Mouse (Mus musculus): ENCODE measurements around the gene Cnga1. TPM values are rescaled to one million over a fixed set of nuclear protein-coding genes. Genes with fewer than 3 reads are reported as not detected.
"Not testable (repeated sequence)": the region's sequence is repeated elsewhere in the genome, so short reads cannot be mapped to it uniquely, and the experiment has no call there.

Cnga1 gene
- polyA plus RNA-seq, 1 experiment from 2014 or later: not detected

DNA sequence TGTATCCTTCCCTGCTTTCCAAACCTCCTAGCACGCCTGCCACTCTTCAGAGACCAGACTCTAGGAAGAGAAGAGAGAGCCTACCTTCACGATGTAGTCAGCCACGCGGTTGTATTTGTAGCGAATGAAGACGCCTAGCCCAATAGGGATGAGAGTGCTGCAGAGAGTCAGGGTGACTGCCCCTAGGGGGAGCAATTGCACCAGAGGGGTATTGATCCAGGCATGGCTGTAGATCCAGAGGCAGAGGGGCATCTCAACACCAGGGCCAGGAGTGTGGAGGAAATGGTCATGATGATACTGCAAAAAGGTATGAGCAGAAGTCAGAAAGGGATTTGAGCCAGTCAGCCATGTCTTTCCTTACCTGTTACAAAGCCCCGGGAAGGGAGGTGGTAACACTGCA is 58.0 kb downstream of the Cnga1 start:
- H3K4me3 ChIP-seq (ENCODE audit: low read depth, low read length); H3K9me3 ChIP-seq (ENCODE audit: control insufficient read depth): not testable (repeated sequence)
- WGBS: 45% methylated on average over 7 of the region's 7 CpGs

DNA sequence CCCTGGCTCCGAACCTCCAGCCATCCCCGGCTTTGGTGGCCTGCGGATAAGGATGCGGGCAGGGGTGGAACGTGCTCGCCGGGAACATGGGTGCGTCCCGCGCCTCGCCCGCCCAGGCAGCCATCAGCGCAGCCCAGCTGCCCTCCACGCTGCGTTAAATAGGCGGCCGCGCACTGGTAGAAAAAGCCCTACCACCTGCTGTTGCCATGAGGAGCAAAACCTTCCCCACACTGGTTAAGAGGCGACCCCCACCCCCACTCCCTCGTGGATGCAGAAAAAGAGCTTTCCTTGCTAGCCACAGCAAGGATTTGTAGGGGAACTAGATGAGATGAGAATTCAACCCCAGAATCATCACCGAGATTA is 63.1 kb downstream of the Cnga1 start, which contains the start of gene Zar1:
Gene Zar1, minus strand, starts transcription at position 285 of the 363 bp plus-strand sequence.
- H3K9ac ChIP-seq (ENCODE audit: low read depth, low read length): peak within 1 kb of the TSS; percentile 31
- H3K27me3 ChIP-seq (replicated peaks; ENCODE audit: control insufficient read depth, insufficient read depth, low read length); H3K27ac ChIP-seq (ENCODE audit: low read depth, low read length); H3K36me3 ChIP-seq (ENCODE audit: control insufficient read depth, insufficient read depth); H3K9me3 ChIP-seq (ENCODE audit: control insufficient read depth); H3K4me1 ChIP-seq (replicated peaks; ENCODE audit: control insufficient read depth, insufficient read depth, low read length): not testable (repeated sequence)
- peak; percentile 28; the same call in 1 of the 2 replicates for ATAC-seq
- peak within 1 kb of the TSS; percentile 85 for H3K4me2 ChIP-seq (replicated peaks; ENCODE audit: low read depth)
- H3K4me3 ChIP-seq (ENCODE audit: low read depth, low read length): peak within 1 kb of the TSS; percentile 41
- 11% methylated on average over 18 of the region's 21 CpGs for WGBS

More for the DNA sequence above, 58.0 kb downstream of the Cnga1 start:
- H3K4me2 ChIP-seq (replicated peaks; ENCODE audit: low read depth); H3K27ac ChIP-seq (ENCODE audit: low read depth, low read length); H3K36me3 ChIP-seq (ENCODE audit: control insufficient read depth, insufficient read depth); H3K4me1 ChIP-seq (replicated peaks; ENCODE audit: control insufficient read depth, insufficient read depth, low read length); H3K27me3 ChIP-seq (replicated peaks; ENCODE audit: control insufficient read depth, insufficient read depth, low read length); H3K9ac ChIP-seq (ENCODE audit: low read depth, low read length): not testable (repeated sequence)
- peak; percentile 73 for TF ChIP-seq CTCF (IDR thresholded peaks at IDR 0.05; ENCODE audit: low read depth)
- ATAC-seq: peak; percentile 47; the same call in 1 of the 2 replicates

DNA sequence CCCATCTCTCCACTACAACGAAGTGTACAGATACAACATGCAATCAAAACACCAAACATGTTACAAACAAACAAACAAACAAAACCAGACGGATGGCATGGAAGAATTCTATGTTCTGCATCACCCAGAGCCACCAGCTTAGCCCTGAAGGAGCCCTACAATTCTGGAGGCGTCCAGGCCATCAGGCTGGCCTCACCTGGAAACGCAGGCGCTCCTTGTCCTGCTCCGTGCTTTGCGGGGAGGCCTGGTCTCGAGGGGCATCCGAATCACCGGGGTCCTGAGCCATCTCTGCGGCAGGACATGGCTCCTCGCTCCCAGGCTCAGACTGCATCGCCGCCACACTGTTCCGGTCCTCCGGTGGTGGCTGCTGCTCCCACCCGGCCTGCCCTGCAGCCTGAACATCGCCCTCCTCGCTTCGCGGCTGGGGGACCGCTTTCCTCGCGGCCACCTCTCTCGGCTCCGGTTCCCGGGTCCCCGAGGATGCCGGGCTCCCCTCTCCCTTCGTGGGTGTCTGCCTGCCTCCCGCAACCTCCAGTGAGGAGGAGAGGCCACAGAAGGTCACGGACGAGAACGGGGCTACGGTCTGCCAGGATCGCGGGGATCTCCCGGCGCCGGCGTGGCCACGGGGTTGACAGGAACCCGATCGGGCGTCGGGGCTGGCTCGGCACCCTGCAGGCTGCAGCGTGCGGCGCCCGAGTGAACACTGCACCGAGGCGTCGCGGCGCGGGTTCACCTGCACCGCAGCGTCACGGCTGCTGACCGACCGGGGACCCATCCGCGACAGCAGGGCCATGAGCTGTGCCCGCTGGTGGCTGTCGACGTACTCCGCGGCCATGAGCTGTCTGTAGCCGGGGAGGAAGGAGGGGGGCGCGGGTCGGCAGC is 63.7 kb downstream of the Cnga1 start:
- H3K27ac ChIP-seq (ENCODE audit: low read depth, low read length); H3K4me1 ChIP-seq (replicated peaks; ENCODE audit: control insufficient read depth, insufficient read depth, low read length); H3K27me3 ChIP-seq (replicated peaks; ENCODE audit: control insufficient read depth, insufficient read depth, low read length); H3K9me3 ChIP-seq (ENCODE audit: control insufficient read depth); H3K36me3 ChIP-seq (ENCODE audit: control insufficient read depth, insufficient read depth): not testable (repeated sequence)
- Histone ChIP-seq H3K9ac (ENCODE audit: low read depth, low read length) (peak overlapping the region; percentile 31), H3K4me3 (ENCODE audit: low read depth, low read length) (peak overlapping the region; percentile 41), H3K4me2 (replicated peaks; ENCODE audit: low read depth) (peak overlapping the region; percentile 85)
- WGBS: 8% methylated on average over 49 of the region's 73 CpGs
- peak; percentile 64 for ATAC-seq

DNA sequence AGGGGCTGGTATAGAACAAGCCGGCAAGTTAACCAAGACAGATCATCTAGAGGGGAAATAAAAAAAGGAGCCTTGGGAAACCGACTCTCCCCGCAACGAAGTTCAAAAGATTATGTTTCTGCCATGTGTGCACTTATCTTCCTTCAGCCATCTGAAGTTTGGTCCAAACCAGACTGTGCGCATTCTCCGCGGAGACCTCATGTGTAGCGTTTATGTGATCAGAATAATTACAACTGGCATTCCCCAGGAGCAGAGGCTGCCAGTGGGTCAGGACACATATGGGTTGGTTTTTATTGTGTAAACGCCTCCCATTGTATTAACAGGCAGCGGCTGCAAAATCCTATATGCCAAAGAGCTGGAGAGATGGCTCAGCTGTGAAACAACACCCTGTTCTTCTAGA is 64.5 kb downstream of the Cnga1 start:
- H3K27ac ChIP-seq (ENCODE audit: low read depth, low read length); H3K9ac ChIP-seq (ENCODE audit: low read depth, low read length); H3K4me2 ChIP-seq (replicated peaks; ENCODE audit: low read depth); H3K9me3 ChIP-seq (ENCODE audit: control insufficient read depth); H3K4me3 ChIP-seq (ENCODE audit: low read depth, low read length); H3K4me1 ChIP-seq (replicated peaks; ENCODE audit: control insufficient read depth, insufficient read depth, low read length); H3K27me3 ChIP-seq (replicated peaks; ENCODE audit: control insufficient read depth, insufficient read depth, low read length); H3K36me3 ChIP-seq (ENCODE audit: control insufficient read depth, insufficient read depth); ATAC-seq: not testable (repeated sequence)
- 65% methylated on average over 10 of the region's 10 CpGs for WGBS

DNA sequence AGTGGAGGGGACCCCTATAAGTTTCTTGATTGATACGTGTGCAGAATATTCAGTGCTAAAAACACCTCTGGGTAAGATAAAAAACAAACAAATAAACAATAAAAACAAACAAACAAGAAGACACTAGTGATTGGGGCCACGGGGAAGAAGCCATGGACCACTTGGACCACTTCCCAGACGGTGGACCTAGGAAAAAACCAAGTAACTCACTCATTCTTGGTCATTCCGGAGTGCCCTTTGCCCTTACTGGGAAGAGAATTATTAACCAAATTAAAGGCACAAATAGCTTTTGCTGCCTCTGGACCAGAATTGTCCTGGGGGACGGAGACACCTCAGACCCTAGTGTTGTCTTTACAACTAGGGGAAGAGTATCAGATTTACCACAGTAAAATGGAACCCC is 78.5 kb downstream of the Cnga1 start:
- Histone ChIP-seq H3K4me1 (replicated peaks; ENCODE audit: control insufficient read depth, insufficient read depth, low read length) (no peaks in the 10 kb centered on the region), H3K4me2 (replicated peaks; ENCODE audit: low read depth) (no peak overlapping the region), H3K4me3 (ENCODE audit: low read depth, low read length) (no peak overlapping the region), H3K9me3 (ENCODE audit: control insufficient read depth) (0 out of 2 replicates have a peak, but pooled peaks cover 9% of the 10 kb centered on the region), H3K9ac (ENCODE audit: low read depth, low read length) (no peak overlapping the region), H3K27me3 (replicated peaks; ENCODE audit: control insufficient read depth, insufficient read depth, low read length) (no peaks in the 10 kb centered on the region), H3K27ac (ENCODE audit: low read depth, low read length) (no peak overlapping the region), H3K36me3 (ENCODE audit: control insufficient read depth, insufficient read depth) (no peaks in the 10 kb centered on the region)
- 75% methylated on average over 5 of the region's 5 CpGs for WGBS
- no peak for TF ChIP-seq CTCF (IDR thresholded peaks at IDR 0.05; ENCODE audit: low read depth)
- no peak for ATAC-seq

DNA sequence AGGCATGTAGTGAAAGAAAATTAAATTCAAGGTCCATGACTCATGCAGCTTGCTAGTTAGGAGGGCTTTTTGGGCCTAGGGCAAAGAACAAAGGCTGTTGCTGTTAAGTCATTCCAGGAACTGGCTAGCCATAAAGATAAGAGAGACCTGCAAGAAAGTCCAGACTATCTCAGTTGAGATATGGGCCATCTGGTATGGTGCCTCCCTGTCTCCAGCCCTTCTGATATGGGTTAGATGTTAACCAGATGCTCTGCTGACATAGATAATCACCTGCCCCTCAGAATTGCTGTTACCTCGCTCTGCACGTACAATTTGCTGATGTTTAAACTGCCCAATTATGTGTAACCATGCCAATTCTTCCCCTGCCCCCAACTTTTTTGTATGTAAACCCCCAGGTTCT is 80.9 kb downstream of the Cnga1 start:
- H3K27me3 ChIP-seq (replicated peaks; ENCODE audit: control insufficient read depth, insufficient read depth, low read length); H3K4me2 ChIP-seq (replicated peaks; ENCODE audit: low read depth); H3K27ac ChIP-seq (ENCODE audit: low read depth, low read length); ATAC-seq; H3K9me3 ChIP-seq (ENCODE audit: control insufficient read depth); H3K4me1 ChIP-seq (replicated peaks; ENCODE audit: control insufficient read depth, insufficient read depth, low read length); H3K36me3 ChIP-seq (ENCODE audit: control insufficient read depth, insufficient read depth); H3K9ac ChIP-seq (ENCODE audit: low read depth, low read length); H3K4me3 ChIP-seq (ENCODE audit: low read depth, low read length): not testable (repeated sequence)
- 38% methylated on average over 2 of the region's 2 CpGs for WGBS
